Mouse (Mus musculus) right cerebral cortex, postnatal 14 days (tissue): ENCODE measurements around the gene Ttyh3.

ENCODE experiments used
- DNase-seq: peaks from one replicate; pipeline ENCODE4 v3.0.0; 2022

Gene Ttyh3

DNA sequence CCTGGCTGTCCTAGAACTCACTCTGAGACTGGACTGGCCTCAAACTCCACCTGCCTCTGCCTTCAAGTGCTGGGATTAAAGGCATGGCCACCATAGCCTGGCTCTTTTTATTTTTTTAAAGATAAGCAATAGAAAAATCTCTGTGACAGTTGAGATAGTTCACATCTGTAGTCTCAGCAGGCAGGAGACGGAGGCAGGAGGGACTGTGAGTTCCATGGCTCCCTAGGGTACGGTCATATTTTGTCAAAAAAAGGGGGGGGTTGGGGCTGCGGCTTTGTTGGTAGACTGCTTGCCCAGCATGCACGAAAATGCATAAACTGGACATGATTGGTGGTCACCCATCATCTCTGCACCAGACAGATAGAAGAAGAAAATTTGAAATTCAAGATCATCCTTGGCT lies 77.6 kb downstream of the Ttyh3 start:
- no peak for DNase-seq
